Mouse (Mus musculus) heart, adult 2 months (tissue): ENCODE measurements at regions not wholly inside any gene's neighbourhood (a gene's known extent, or its start where the extent isn't known, plus 50 kb on each side); places are given as distances from the start of the nearest gene placed in this dataset.

Experiments used
- DNase-seq, 2 experiments: peaks; one replicate each; pipeline ENCODE4 v3.0.0; 2021
- H3K27ac ChIP-seq: fragments of 200-600 bp; 2 replicates; pipeline ENCODE4 v1.8.1; 2022
- H3K27me3 ChIP-seq: fragments of 200-500 bp; 2 replicates; pipeline ENCODE4 v1.6.1; 2012; ENCODE audit warnings: mild to moderate bottlenecking, low read length, inconsistent platforms, mixed read lengths; ENCODE audit not compliant: control insufficient read depth, insufficient read depth
- H3K36me3 ChIP-seq: fragments of 200-500 bp; 2 replicates; pipeline ENCODE4 v1.6.1; 2012; ENCODE audit warnings: low read length, inconsistent platforms; ENCODE audit not compliant: control insufficient read depth, insufficient read depth
- H3K4me1 ChIP-seq: fragments of 200-500 bp; 2 replicates; pipeline ENCODE4 v1.6.1; 2011; ENCODE audit warnings: low read length; ENCODE audit not compliant: control insufficient read depth, insufficient read depth
- H3K4me3 ChIP-seq: fragments of 200-600 bp; 2 replicates; pipeline ENCODE4 v1.8.1; 2022
- H3K79me2 ChIP-seq: fragments of 200-500 bp; replicated peaks from 2 replicates; pipeline ENCODE4 v1.6.1; 2012; ENCODE audit warnings: mild to moderate bottlenecking, inconsistent platforms, low read length, moderate library complexity, mixed read lengths; ENCODE audit not compliant: control insufficient read depth, insufficient read depth
- H3K9ac ChIP-seq: fragments of 200-500 bp; 2 replicates; pipeline ENCODE4 v1.6.1; 2012; ENCODE audit warnings: low read depth, mild to moderate bottlenecking, control low read depth, inconsistent platforms, low read length, mixed read lengths
- CTCF ChIP-seq: fragments of 200-600 bp; IDR thresholded peaks from 2 replicates; pipeline ENCODE4 v1.8.1; 2022; ENCODE audit warnings: antibody characterized with exemption, mild to moderate bottlenecking, moderate library complexity
- EP300 ChIP-seq: fragments of 200-500 bp; IDR thresholded peaks from 2 replicates; pipeline ENCODE4 v1.6.1; 2011; ENCODE audit warnings: low read depth, low read length, control low read depth; ENCODE audit not compliant: insufficient read depth
- POLR2A ChIP-seq: fragments of 200-500 bp; IDR thresholded peaks from 2 replicates; pipeline ENCODE4 v1.6.1; 2011; ENCODE audit warnings: mild to moderate bottlenecking, low read depth, low read length, control low read depth; ENCODE audit not compliant: insufficient read depth
- WGBS: fragments of 180-500 bp; shearing (Covaris S2); methylation state at CpG from one replicate; pipeline ENCODE4 v1.1.7; 2018; 5-methylcytosine and 5-hydroxymethylcytosine counted together
- intact Hi-C: fragments of 180-260 bp; cut with DNase I; formaldehyde crosslinking; loops from one replicate; pipeline ENCODE4 v1.15.1; 2025

- TF ChIP-seq POLR2A (no peak), EP300 (no peak), CTCF (no peak)
- DNase-seq = no peak
Measured at GRCm38 (mm10) chr2:178631966-178632365, 201.6 kb downstream of the Cdh26 start.

GRCm38 (mm10) chr2:178632831-178633585 lies 202.7 kb downstream of the Cdh26 start:
- no peaks in the 10 kb centered on the region for H3K79me2 ChIP-seq
- TF ChIP-seq EP300 (no peak), CTCF (no peak), POLR2A (no peak)
- H3K27me3 ChIP-seq = no peaks in the 10 kb centered on the region
- intact Hi-C loops = loop anchor here (5.0 to 10.0 kb wide), 2 partner anchors 254 to 1242 kb away; no protein-coding TSS in a partner anchor
- no peak overlapping the region for H3K4me3 ChIP-seq
- 82% methylated on average over 13 of the region's 13 CpGs for WGBS
- no peak overlapping the region for H3K27ac ChIP-seq
- no peak overlapping the region for H3K9ac ChIP-seq
- H3K4me1 ChIP-seq = no peaks in the 10 kb centered on the region
- H3K36me3 ChIP-seq = no peaks in the 10 kb centered on the region
- DNase-seq = no peak

More at GRCm38 (mm10) chr2:178631966-178632365, 201.6 kb downstream of the Cdh26 start:
- no peak overlapping the region for H3K27ac ChIP-seq
- no peaks in the 10 kb centered on the region for H3K36me3 ChIP-seq
- no peak overlapping the region for H3K9ac ChIP-seq
- H3K4me3 ChIP-seq = no peak overlapping the region
- H3K79me2 ChIP-seq = no peaks in the 10 kb centered on the region
- no peaks in the 10 kb centered on the region for H3K27me3 ChIP-seq
- intact Hi-C loops = loop anchor here (5.0 to 10.0 kb wide), 2 partner anchors 255 to 1243 kb away; no protein-coding TSS in a partner anchor
- 57% methylated on average over 12 of the region's 12 CpGs for whole genome bisulfite sequencing
- no peaks in the 10 kb centered on the region for H3K4me1 ChIP-seq

GRCm38 (mm10) chr2:178634116-178634515 lies 203.8 kb downstream of the Cdh26 start:
- intact Hi-C loops = loop anchor here (5.0 to 10.0 kb wide), 2 partner anchors 253 to 1241 kb away; no protein-coding TSS in a partner anchor

GRCm38 (mm10) chr2:178635685-178636084 lies 205.4 kb downstream of the Cdh26 start:
- WGBS = 48% methylated on average over 4 of the region's 4 CpGs
- H3K4me1 ChIP-seq = no peaks in the 10 kb centered on the region
- intact Hi-C loops = loop anchor here (10.0 kb wide), 1 partner anchor 1239 kb away; no protein-coding TSS in a partner anchor
- no peaks in the 10 kb centered on the region for H3K36me3 ChIP-seq
- H3K27me3 ChIP-seq = no peaks in the 10 kb centered on the region
- no peaks in the 10 kb centered on the region for H3K79me2 ChIP-seq
- H3K27ac ChIP-seq = no peak overlapping the region
- no peak overlapping the region for H3K9ac ChIP-seq
- TF ChIP-seq POLR2A (no peak), CTCF (no peak), EP300 (no peak)
- no peak for DNase-seq
- no peak overlapping the region for H3K4me3 ChIP-seq

More at GRCm38 (mm10) chr2:178634116-178634515, 203.8 kb downstream of the Cdh26 start:
- DNase-seq = no peak
- Histone ChIP-seq H3K79me2 (no peaks in the 10 kb centered on the region), H3K9ac (no peak overlapping the region), H3K4me1 (no peaks in the 10 kb centered on the region), H3K36me3 (no peaks in the 10 kb centered on the region), H3K27me3 (no peaks in the 10 kb centered on the region), H3K4me3 (no peak overlapping the region), H3K27ac (no peak overlapping the region)
- 46% methylated on average over 10 of the region's 10 CpGs for WGBS
- no peak for TF ChIP-seq CTCF
- no peak for TF ChIP-seq POLR2A
- no peak for TF ChIP-seq EP300

- intact Hi-C loops = loop anchor here (10.0 kb wide), 1 partner anchor 1238 kb away; no protein-coding TSS in a partner anchor
- Histone ChIP-seq H3K27me3 (no peaks in the 10 kb centered on the region), H3K27ac (no peak overlapping the region), H3K4me3 (no peak overlapping the region), H3K9ac (no peak overlapping the region), H3K36me3 (no peaks in the 10 kb centered on the region), H3K79me2 (no peaks in the 10 kb centered on the region), H3K4me1 (no peaks in the 10 kb centered on the region)
- 87% methylated on average over 9 of the region's 9 CpGs for WGBS
- no peak for DNase-seq
- TF ChIP-seq CTCF (no peak), POLR2A (no peak), EP300 (no peak)
Measured at GRCm38 (mm10) chr2:178636901-178637300, 206.6 kb downstream of the Cdh26 start.
